In genomic region chr16:59639102-59639691, GRCm38 (mm10) we compare ENCODE assay signal across 9 mouse cellular contexts. TPM values are rescaled to one million over a fixed set of nuclear protein-coding genes. Genes with fewer than 3 reads are reported as not detected.
A peak's percentile ranks its signal among the peaks of the same experiment; 100 is the strongest.
DNase-seq lines count a peak whose midpoint lies in the region; ATAC-seq and TF ChIP-seq lines count a peak whose summit lies in the region.
"Had no signal": no experiment of that assay in that cellular context is flagged by ENCODE, and none has a peak within 500 bp of the region (broad histone marks: within the 10 kb centered on the region; RNA-seq: fewer than 3 reads in every experiment).

TSS of gene Arl6 (minus strand) at chr16:59639391.

- H3K27me3 ChIP-seq in limb, embryonic 12.5 days, result 0 out of 2 replicates have a peak, but pooled peaks cover 4% of the 10 kb centered on the region
- no peaks in the 10 kb centered on the region for H3K27me3 ChIP-seq in midbrain, embryonic 14.5 days (ENCODE audit: control insufficient read depth, insufficient read depth, low read length)

- peak; percentile 81 for TF ChIP-seq POLR2A in embryonic fibroblast, embryonic 13.5 days (IDR thresholded peaks at IDR 0.05; ENCODE audit: low read depth, low read length)

- under 1% methylated on average over 46 of the region's 46 CpGs for WGBS in limb, embryonic 12.5 days
- under 1% methylated on average over 46 of the region's 46 CpGs for WGBS in midbrain, embryonic 14.5 days

- peak within 1 kb of the TSS; percentile 73 for H3K4me3 ChIP-seq in embryonic fibroblast, embryonic 13.5 days (ENCODE audit: insufficient read depth, low read length)
- H3K4me3 ChIP-seq in limb, embryonic 12.5 days (replicated peaks), result peak within 1 kb of the TSS; percentile 66
- H3K4me3 ChIP-seq in midbrain, embryonic 14.5 days (replicated peaks; ENCODE audit: low read depth, low read length), result peak within 1 kb of the TSS; percentile 52

- no peaks in the 10 kb centered on the region for H3K4me1 ChIP-seq in embryonic fibroblast, embryonic 13.5 days (ENCODE audit: control insufficient read depth, insufficient read depth, low read length)
- peaks cover 6% of the 10 kb centered on the region; the same call in 1 of the 2 replicates for H3K4me1 ChIP-seq in limb, embryonic 12.5 days (replicated peaks)
- peaks cover 12% of the 10 kb centered on the region; the same call in 1 of the 2 replicates for H3K4me1 ChIP-seq in midbrain, embryonic 14.5 days (ENCODE audit: control insufficient read depth, insufficient read depth, low read length)

- no peaks in the 10 kb centered on the region for H3K9me3 ChIP-seq in limb, embryonic 12.5 days
- H3K9me3 ChIP-seq in midbrain, embryonic 14.5 days (ENCODE audit: control insufficient read depth, low read length), result no peaks in the 10 kb centered on the region

- peak; percentile 96 for ATAC-seq in limb, embryonic 12.5 days (ENCODE audit: insufficient number of reproducible peaks, insufficient read depth, low FRiP score, low TSS enrichment, low read depth)
- peak; percentile 98 for ATAC-seq in midbrain, embryonic 14.5 days (ENCODE audit: low FRiP score, low TSS enrichment)

- H3K27ac ChIP-seq in embryonic fibroblast, embryonic 13.5 days (ENCODE audit: insufficient read depth, low read length), result peak within 1 kb of the TSS; percentile 93
- H3K27ac ChIP-seq in limb, embryonic 12.5 days, result peak within 1 kb of the TSS; percentile 98
- H3K27ac ChIP-seq in midbrain, embryonic 14.5 days (replicated peaks; ENCODE audit: low read depth, low read length), result peak within 1 kb of the TSS; percentile 99

- no peak for TF ChIP-seq CTCF in embryonic fibroblast, embryonic 13.5 days (IDR thresholded peaks at IDR 0.05; ENCODE audit: borderline replicate concordance, insufficient read depth, low read length)

- H3K9ac ChIP-seq in limb, embryonic 12.5 days (replicated peaks), result peak within 1 kb of the TSS; percentile 66
- H3K9ac ChIP-seq in midbrain, embryonic 14.5 days (replicated peaks; ENCODE audit: low read length), result peak within 1 kb of the TSS; percentile 77

- H3K4me2 ChIP-seq in limb, embryonic 12.5 days, result peak within 1 kb of the TSS; percentile 70
- peak within 1 kb of the TSS; percentile 69 for H3K4me2 ChIP-seq in midbrain, embryonic 14.5 days (ENCODE audit: low read length)

- no peaks in the 10 kb centered on the region for H3K36me3 ChIP-seq in limb, embryonic 12.5 days
- no peaks in the 10 kb centered on the region for H3K36me3 ChIP-seq in midbrain, embryonic 14.5 days (ENCODE audit: control insufficient read depth, insufficient read depth, low read length)

- DNase-seq in 416B (ENCODE audit: low read depth), result peak; percentile 85
- DNase-seq in brain, adult 2 months (ENCODE audit: low read depth, low spot score), result peak; percentile 97
- DNase-seq in heart, adult 8-10 months (ENCODE audit: low spot score), result peak; percentile 91
- peak; percentile 93 for DNase-seq in kidney, adult 8-10 months
- DNase-seq in midbrain, embryonic 14.5 days, result peak; percentile 99
- DNase-seq in spleen, adult 12 weeks (ENCODE audit: low spot score), result peak; percentile 79

RNA-seq across cellular contexts. Expression of gene Arl6, which starts in this region (rescaled TPM):
- polyA plus RNA-seq in embryonic fibroblast, embryonic 13.5 days (2011; ENCODE audit: insufficient read length, low read depth, missing spikeins), result 14.8 and 18.7 TPM in 2 replicates
- 1 to 10 TPM; 4.1 to 5.5 (median 4.8) TPM for total RNA-seq in heart, adult 8-10 months (2022)
- polyA plus RNA-seq in limb, embryonic 12.5 days (2016; fragmentation: Nextera tagmentation; extraction: Ambion mirVana), result 35.2 and 36.1 TPM in 2 replicates
- 57.0 and 59.2 TPM in 2 replicates for polyA plus RNA-seq in midbrain, embryonic 14.5 days (2014; fragmentation: Nextera tagmentation; extraction: Ambion mirVana)
- total RNA-seq: MEL had no signal

Comparison
In these comparisons a context has a peak if more than half of its experiments do, and no peak if none do; other contexts are left out.
1. Peak in every context shown above with its lines: DNase-seq, ATAC-seq, H3K4me3 ChIP-seq and H3K27ac ChIP-seq.